Mouse (Mus musculus): Measurements from ENCODE around the gene Zbtb24. TPM values are rescaled to one million over a fixed set of nuclear protein-coding genes. Genes with fewer than 3 reads are reported as not detected.
A peak's percentile ranks its signal among the peaks of the same experiment; 100 is the strongest.

Gene Zbtb24
- total RNA-seq, 2 experiments from 2014 or later: 15.5 to 18.9 TPM

DNA sequence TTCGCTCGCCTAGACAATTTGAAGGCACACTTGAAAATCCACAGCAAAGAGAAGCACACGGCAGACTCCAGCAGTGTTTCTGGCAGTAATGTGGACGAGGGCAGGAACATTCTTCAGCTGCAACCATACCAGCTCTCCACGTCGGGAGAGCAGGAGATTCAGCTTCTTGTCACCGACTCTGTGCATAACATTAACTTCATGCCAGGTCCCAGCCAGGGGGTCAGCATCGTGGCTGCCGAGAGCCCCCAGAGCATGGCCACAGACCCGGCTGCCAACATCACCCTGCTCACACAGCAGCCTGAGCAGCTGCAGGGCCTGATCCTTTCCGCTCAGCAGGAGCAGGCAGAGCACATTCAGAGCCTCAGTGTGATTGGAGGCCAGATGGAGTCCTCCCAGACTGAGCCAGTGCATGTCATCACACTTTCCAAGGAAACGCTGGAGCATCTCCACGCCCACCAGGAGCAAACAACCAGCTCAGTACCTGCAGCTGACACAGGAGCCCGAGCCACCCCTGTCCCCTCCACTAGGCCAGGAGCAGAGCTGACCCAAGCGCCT is 14.3 kb downstream of the Zbtb24 start:
- no peak for DNase-seq

DNA sequence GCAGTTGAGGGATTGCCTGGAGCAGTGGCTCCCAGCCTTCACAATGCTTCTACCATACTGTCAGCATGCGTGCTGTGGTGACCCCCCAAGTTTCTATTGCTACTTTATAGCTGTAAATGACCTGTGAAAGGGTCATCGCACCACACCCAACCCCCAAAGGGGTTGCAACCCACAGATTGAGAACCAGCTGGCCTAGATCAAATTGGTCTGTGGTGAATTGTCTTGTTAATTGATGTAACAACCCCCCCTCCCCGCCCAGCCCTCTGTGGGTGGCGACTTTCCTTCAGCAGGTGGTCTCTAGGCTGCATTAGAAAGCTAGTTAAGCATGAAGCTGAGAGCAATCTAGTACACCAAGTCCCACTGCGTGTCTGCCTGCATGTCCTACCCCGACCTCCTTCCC is 17.1 kb downstream of the Zbtb24 start:
- no peak for DNase-seq

- no peak for DNase-seq
Measured at GRCm38 (mm10) chr10:41470693-41471092, 20.5 kb downstream of the Zbtb24 start.

GRCm38 (mm10) chr10:41472534-41472933 is 22.4 kb downstream of the Zbtb24 start:
- DNase-seq: no peak

- no peak for DNase-seq
Measured at GRCm38 (mm10) chr10:41472962-41473481, 22.8 kb downstream of the Zbtb24 start.

DNA sequence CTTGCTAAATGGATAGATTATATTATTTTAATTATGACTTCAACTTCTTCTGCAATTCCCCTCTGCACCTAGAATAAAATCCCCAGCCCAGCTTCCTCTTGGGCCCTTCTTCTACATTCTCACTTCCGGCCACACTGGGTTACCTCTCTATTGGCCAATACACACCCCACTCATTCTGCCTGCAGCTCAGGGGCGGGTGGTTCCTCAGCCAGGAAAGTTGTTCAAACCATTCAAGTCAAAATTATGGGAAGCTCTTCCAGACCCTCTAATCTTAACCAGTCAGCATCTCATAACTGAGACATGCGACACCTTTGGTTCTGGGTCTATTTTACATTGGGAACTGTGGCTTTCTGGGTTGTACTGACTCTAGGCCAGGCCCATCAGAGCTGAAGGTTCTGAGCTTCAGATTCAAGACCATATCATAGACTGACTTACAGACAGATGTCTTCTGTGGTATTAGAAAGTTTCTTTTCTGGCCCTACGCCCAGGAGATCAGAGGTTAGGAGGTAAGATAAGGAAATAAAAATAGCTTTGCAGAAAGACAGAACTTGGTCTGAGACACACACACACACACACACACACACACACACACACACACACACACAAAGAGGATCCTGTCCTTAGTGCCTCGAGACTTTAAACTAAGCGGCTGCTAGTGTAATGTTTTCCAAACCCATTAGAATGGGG is 23.7 kb downstream of the Zbtb24 start:
- peak; percentile 69 for DNase-seq

GRCm38 (mm10) chr10:41474981-41475391 is 24.8 kb downstream of the Zbtb24 start:
- DNase-seq: no peak

DNA sequence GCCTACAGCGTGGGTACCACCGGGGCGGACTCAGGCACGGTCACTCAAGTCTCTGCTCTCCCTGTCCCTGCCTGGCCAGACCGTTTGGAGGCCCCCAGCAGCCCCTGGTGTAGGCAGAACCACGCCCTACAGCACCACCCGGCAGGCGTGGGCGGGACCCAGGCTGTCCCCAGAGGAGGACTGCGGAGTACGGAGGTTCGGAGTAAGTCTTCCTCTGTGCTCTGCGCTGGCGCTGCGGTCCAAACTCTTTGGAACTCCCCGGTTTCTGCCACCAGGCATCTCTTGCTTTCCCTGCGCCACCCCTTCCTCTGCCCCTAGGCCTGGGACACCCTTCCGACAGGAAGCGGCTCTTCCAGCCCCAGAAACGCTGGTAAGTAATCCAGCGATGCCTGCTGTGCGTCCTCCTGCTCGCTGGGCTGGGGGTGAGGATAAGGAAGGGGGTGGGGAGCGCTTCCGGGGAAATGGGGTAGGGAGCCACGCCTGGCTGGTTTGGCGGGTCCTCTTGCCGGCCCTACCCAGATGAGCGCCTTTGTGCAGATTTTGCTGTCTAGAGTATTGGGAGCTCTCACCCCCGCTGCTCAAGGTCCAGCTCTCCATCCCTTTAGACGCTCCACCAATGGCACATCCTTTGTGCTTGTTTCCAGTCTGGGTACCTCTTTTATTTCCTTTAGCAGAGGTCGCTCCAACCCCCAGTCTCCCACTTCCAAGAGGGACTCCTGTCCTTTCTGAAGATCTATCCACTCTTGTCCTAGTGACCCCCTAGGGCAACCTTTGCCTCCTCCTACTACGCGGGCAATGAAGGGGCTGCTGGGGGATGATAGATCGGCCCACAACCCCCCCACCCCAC is 26.2 kb downstream of the Zbtb24 start, which contains the start of gene Mical1:
Gene Mical1, plus strand, starts transcription at position 144 of the 847 bp plus-strand sequence.
- peak; percentile 62 for DNase-seq

DNA sequence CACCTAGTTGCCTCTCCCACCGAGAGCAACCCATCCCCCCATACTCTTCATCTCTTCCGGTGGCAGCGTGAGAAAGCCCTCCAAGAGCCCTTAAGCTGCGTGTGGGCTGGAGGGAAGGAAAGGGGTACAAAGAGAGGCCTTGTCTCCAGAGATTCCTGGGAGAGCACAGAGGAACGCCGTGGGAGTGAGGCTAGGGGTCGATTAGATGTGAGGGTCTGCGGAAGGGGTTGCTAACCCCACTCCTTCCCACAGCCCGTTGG is 26.8 kb downstream of the Zbtb24 start:
- DNase-seq: no peak

- peak; percentile 52 for DNase-seq
Measured at GRCm38 (mm10) chr10:41477278-41478181, 27.3 kb downstream of the Zbtb24 start.

DNA sequence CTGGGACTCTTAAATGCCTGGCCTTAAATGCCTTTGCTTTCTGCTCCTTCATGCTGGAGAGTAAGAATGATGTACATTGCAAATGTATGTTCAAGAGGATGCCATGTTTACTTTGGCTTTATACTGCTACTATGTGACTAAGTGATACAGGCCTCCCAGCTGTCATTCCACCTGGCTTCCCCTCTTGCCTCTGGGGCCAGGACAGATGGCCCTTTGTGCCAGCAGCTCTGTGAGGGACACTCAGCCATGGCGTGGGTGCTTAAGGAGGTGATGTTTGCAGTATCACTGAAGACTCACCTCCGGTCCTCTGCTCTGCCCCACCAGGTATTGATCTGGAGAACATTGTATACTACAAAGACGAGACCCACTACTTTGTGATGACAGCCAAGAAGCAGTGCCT is 29.8 kb downstream of the Zbtb24 start:
- DNase-seq: no peak

GRCm38 (mm10) chr10:41480938-41481880 is 31.0 kb downstream of the Zbtb24 start:
- no peak for DNase-seq

DNA sequence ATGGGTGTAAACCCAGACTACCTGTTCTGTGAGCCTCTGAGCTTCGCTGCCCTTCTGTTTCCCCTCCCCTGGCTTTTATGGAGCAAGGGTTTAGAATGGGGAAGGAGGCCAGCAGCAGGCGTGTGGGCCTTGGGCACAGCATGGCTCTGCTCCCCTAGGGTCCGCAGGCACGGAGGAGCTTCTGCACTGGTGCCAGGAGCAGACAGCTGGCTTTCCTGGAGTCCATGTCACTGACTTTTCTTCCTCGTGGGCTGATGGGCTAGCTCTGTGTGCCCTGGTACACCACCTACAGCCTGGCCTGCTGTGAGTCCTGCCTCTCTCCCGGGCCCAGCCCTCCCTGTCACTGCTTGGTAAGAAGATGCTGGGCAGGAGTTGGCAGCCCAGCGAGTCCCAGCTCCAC is 32.3 kb downstream of the Zbtb24 start:
- no peak for DNase-seq

DNA sequence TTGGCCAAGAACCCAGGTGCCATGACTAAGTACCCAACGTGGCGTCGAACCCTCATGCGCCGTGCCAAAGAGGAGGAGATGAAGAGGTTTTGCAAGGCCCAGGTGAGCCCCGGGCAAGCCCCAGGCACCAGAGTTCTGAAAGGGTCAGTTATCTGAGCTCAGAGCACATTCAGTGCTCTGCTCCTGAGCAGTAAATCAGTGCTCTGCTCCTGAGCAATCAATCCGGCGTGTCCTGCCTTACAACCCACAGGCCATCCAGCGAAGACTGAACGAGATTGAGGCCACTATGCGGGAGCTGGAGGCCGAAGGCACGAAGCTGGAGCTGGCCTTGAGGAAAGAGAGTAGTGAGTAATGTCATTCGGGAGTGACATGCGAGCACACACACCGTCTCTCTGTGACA is 35.6 kb downstream of the Zbtb24 start:
- DNase-seq: peak; percentile 16

GRCm38 (mm10) chr10:41486506-41487170 is 36.5 kb downstream of the Zbtb24 start:
- no peak for DNase-seq

GRCm38 (mm10) chr10:41488877-41489276 is 38.7 kb downstream of the Zbtb24 start:
- DNase-seq: no peak

DNA sequence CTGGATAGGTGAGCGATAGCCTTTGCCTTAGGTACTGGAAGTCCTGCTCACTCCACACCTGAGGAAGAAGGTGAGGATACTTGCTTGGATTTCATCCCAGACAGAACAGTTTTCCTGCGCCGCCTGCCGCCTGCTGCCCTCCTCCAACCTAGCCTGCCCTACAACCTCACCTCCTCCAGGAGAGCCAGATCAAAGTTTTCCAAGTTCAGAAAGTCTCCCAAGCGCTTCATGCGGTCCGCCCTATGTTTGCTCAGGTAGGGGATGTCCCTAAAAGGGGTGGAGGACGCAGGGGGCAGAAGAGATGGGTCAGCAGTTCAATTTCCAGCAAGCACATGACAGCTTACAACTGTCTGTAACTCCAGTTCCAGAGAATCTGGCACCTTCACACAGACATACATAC is 39.1 kb downstream of the Zbtb24 start:
- no peak for DNase-seq

- DNase-seq: peak; percentile 97
Measured at GRCm38 (mm10) chr10:41489708-41490517, 39.7 kb downstream of the Zbtb24 start, which contains the start of the genes Smpd2 and Ppil6. Gene Smpd2 (minus strand): TSS chr10:41490369. Gene Ppil6 (plus strand): TSS chr10:41490439.

- DNase-seq: no peak
Measured at GRCm38 (mm10) chr10:41490518-41490873, 40.3 kb downstream of the Zbtb24 start.

Data from adrenal gland, postnatal 10 days (tissue).